Mouse (Mus musculus): ENCODE measurements around the gene Hcar2. TPM values are rescaled to one million over a fixed set of nuclear protein-coding genes. Genes with fewer than 3 reads are reported as not detected.

Gene Hcar2
- polyA plus RNA-seq, 1 experiment, result not detected

DNA sequence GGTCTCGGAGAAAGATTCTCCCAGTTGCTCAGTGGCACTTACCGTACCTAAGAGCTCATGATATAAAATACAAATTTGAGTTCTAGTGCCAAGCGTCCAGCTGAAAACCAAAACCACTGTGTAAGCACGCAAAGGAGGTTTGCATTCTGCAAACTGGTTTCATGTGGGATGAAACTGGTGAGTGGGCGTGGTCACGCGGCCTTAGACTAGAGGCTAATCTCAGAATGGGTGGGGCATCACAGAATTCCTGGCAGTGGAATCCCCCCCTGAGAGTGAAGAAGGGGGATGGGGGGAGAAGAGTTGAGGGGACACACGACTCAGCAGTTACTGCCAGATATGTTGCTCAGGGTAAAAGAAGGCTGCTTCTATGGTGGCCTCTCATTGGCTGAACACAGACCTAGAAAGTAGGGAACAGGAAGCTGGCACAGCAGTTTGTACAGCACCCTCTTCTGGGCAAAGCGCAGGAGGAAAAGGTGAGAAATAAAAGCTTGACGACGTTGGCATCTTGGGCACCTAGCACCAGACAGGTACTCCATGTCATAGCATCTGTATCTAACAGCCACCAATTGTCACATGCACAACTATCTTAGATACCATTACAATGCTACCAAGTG is 38.9 kb upstream of the Hcar2 start:
- H3K79me3 ChIP-seq (ENCODE audit: low read depth), result peaks cover 19% of the 10 kb centered on the region
- peaks cover 20% of the 10 kb centered on the region for H3K79me2 ChIP-seq (ENCODE audit: control insufficient read depth, insufficient read depth)
- H3K27me3 ChIP-seq (ENCODE audit: control insufficient read depth, insufficient read depth, insufficient read length), result no peaks in the 10 kb centered on the region
- peaks cover 9% of the 10 kb centered on the region for H3K36me3 ChIP-seq (ENCODE audit: control insufficient read depth, insufficient read depth)
- H3K4me3 ChIP-seq (ENCODE audit: insufficient read depth, poor library complexity, severe bottlenecking), result no peak overlapping the region
- H3ac ChIP-seq (ENCODE audit: control insufficient read depth, insufficient read length, low read depth), result no peak overlapping the region
- TF ChIP-seq MAX (IDR thresholded peaks at IDR 0.05) (no peak), MYOG (IDR thresholded peaks at IDR 0.05; ENCODE audit: control insufficient read depth, extremely low read depth, insufficient read length) (no peak), FOSL1 (IDR thresholded peaks at IDR 0.05; ENCODE audit: insufficient read depth, low read length, poor library complexity, severe bottlenecking) (no peak), MYOD1 (IDR thresholded peaks at IDR 0.05; ENCODE audit: control insufficient read depth, insufficient read length, low read depth) (no peak), CTCF (IDR thresholded peaks at IDR 0.05; ENCODE audit: control insufficient read depth, insufficient read depth, insufficient read length) (no peak), USF1 (IDR thresholded peaks at IDR 0.05; ENCODE audit: low read depth) (no peak), CEBPB (IDR thresholded peaks at IDR 0.05; ENCODE audit: low read depth) (no peak)

DNA sequence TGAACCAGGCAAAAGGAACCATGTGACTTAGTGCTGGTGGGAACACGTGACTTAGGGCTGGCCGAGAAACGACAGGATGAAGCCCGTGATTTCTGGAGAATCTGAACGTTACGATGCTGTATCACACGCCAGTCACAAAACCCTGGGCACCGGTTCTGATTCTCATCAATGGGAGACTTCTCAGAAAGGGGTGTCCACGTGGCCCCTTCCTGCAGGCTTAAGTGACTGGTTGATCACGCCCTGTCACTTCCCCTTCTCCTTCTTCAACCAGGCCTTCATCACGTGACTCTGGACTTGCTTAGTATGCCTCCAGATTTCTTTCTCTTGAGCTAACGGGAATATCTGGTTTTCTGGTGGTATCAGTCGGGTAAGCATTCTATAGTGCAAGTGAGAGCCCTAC is 32.1 kb upstream of the Hcar2 start:
- Histone ChIP-seq H3K36me3 (ENCODE audit: control insufficient read depth, insufficient read depth) (no peaks in the 10 kb centered on the region), H3K27me3 (ENCODE audit: control insufficient read depth, insufficient read depth, insufficient read length) (no peaks in the 10 kb centered on the region)
- TF ChIP-seq USF1 (IDR thresholded peaks at IDR 0.05; ENCODE audit: low read depth), result peak; percentile 27
- TF ChIP-seq CEBPB (IDR thresholded peaks at IDR 0.05; ENCODE audit: low read depth), result no peak

DNA sequence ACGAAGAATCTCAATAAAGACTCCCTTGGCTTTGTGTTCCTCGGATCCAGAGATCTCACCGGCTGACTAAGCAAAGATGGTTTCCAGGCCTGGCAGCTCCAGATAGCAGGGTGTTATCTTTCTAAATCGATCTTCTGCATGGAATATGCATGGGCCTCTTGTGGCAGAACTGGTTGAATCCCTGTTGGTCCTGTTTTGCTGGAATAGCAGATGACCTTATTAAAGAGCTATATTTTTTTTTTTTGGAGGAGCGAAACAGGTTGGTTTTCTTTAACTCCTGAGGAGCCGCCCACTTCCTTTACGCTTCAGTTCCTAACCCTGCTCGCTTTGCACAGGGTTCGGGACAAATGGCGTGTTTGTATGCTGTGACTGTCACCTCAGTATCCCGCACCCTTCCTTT is 31.1 kb upstream of the Hcar2 start:
- Histone ChIP-seq H3K79me2 (ENCODE audit: control insufficient read depth, insufficient read depth) (no peaks in the 10 kb centered on the region), H3K27me3 (ENCODE audit: control insufficient read depth, insufficient read depth, insufficient read length) (no peaks in the 10 kb centered on the region)
- TF ChIP-seq FOSL1 (IDR thresholded peaks at IDR 0.05; ENCODE audit: insufficient read depth, low read length, poor library complexity, severe bottlenecking) (no peak), CEBPB (IDR thresholded peaks at IDR 0.05; ENCODE audit: low read depth) (no peak), MAX (IDR thresholded peaks at IDR 0.05) (no peak), MYOD1 (IDR thresholded peaks at IDR 0.05; ENCODE audit: control insufficient read depth, insufficient read length, low read depth) (no peak), CTCF (IDR thresholded peaks at IDR 0.05; ENCODE audit: control insufficient read depth, insufficient read depth, insufficient read length) (no peak), MYOG (IDR thresholded peaks at IDR 0.05; ENCODE audit: control insufficient read depth, extremely low read depth, insufficient read length) (no peak), USF1 (IDR thresholded peaks at IDR 0.05; ENCODE audit: low read depth) (no peak)

More for the DNA sequence above, 32.1 kb upstream of the Hcar2 start:
- no peak overlapping the region for H3K4me3 ChIP-seq (ENCODE audit: insufficient read depth, poor library complexity, severe bottlenecking)
- no peaks in the 10 kb centered on the region for H3K79me3 ChIP-seq (ENCODE audit: low read depth)
- no peaks in the 10 kb centered on the region for H3K79me2 ChIP-seq (ENCODE audit: control insufficient read depth, insufficient read depth)
- no peak overlapping the region for H3ac ChIP-seq (ENCODE audit: control insufficient read depth, insufficient read length, low read depth)

DNA sequence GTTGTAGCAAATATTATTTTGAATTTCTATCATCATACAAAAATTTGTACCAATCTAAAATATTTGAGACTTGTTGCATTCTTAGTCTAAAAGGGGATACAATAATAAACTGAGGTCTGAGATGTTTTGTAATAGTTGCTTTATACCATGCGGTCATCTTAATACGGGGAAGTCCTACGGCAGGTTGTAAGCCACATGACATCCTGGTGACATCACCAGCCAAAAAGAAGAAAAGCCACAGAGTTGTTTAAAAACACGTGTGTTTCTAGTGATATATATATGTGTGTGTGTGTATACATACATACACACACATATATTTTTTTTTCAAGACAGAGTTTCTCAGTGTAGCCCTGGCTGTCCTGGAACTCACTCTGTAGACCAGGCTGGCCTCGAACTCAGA is 28.2 kb upstream of the Hcar2 start:
- Histone ChIP-seq H3ac (ENCODE audit: control insufficient read depth, insufficient read length, low read depth) (no peak overlapping the region), H3K27me3 (ENCODE audit: control insufficient read depth, insufficient read depth, insufficient read length) (no peaks in the 10 kb centered on the region), H3K4me3 (ENCODE audit: insufficient read depth, poor library complexity, severe bottlenecking) (no peak overlapping the region), H3K79me3 (ENCODE audit: low read depth) (no peaks in the 10 kb centered on the region), H3K79me2 (ENCODE audit: control insufficient read depth, insufficient read depth) (no peaks in the 10 kb centered on the region), H3K36me3 (ENCODE audit: control insufficient read depth, insufficient read depth) (no peaks in the 10 kb centered on the region)
- TF ChIP-seq FOSL1 (IDR thresholded peaks at IDR 0.05; ENCODE audit: insufficient read depth, low read length, poor library complexity, severe bottlenecking) (no peak), USF1 (IDR thresholded peaks at IDR 0.05; ENCODE audit: low read depth) (no peak), MYOD1 (IDR thresholded peaks at IDR 0.05; ENCODE audit: control insufficient read depth, insufficient read length, low read depth) (no peak), CEBPB (IDR thresholded peaks at IDR 0.05; ENCODE audit: low read depth) (no peak), CTCF (IDR thresholded peaks at IDR 0.05; ENCODE audit: control insufficient read depth, insufficient read depth, insufficient read length) (no peak), MYOG (IDR thresholded peaks at IDR 0.05; ENCODE audit: control insufficient read depth, extremely low read depth, insufficient read length) (no peak), MAX (IDR thresholded peaks at IDR 0.05) (no peak)

More for the DNA sequence above, 31.1 kb upstream of the Hcar2 start:
- no peaks in the 10 kb centered on the region for H3K79me3 ChIP-seq (ENCODE audit: low read depth)
- H3ac ChIP-seq (ENCODE audit: control insufficient read depth, insufficient read length, low read depth), result no peak overlapping the region
- H3K36me3 ChIP-seq (ENCODE audit: control insufficient read depth, insufficient read depth), result no peaks in the 10 kb centered on the region
- H3K4me3 ChIP-seq (ENCODE audit: insufficient read depth, poor library complexity, severe bottlenecking), result no peak overlapping the region

DNA sequence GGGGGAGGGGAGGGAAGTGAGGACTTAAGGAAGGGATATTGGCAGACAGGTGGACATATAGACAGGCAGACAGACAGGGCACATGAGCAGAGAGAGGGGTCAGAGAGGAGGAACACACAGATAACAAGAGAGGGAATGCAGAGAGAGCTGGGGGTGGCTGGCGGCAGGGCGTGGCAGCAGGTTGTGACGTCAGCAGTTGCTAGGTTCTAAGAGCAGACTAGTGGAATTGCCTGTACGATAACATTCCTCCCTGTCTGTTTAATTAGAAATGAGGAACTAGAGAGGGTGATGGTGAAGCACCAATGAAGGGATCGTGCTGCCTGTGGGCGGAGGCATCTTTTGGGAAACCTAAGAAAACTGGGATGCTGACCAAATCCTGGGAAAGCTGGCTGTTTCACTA is 26.4 kb upstream of the Hcar2 start:
- Histone ChIP-seq H3K36me3 (ENCODE audit: control insufficient read depth, insufficient read depth) (no peaks in the 10 kb centered on the region), H3ac (ENCODE audit: control insufficient read depth, insufficient read length, low read depth) (no peak overlapping the region), H3K79me3 (ENCODE audit: low read depth) (no peaks in the 10 kb centered on the region), H3K27me3 (ENCODE audit: control insufficient read depth, insufficient read depth, insufficient read length) (no peaks in the 10 kb centered on the region), H3K4me3 (ENCODE audit: insufficient read depth, poor library complexity, severe bottlenecking) (no peak overlapping the region), H3K79me2 (ENCODE audit: control insufficient read depth, insufficient read depth) (no peaks in the 10 kb centered on the region)
- TF ChIP-seq CEBPB (IDR thresholded peaks at IDR 0.05; ENCODE audit: low read depth) (no peak), MYOD1 (IDR thresholded peaks at IDR 0.05; ENCODE audit: control insufficient read depth, insufficient read length, low read depth) (no peak), USF1 (IDR thresholded peaks at IDR 0.05; ENCODE audit: low read depth) (no peak), FOSL1 (IDR thresholded peaks at IDR 0.05; ENCODE audit: insufficient read depth, low read length, poor library complexity, severe bottlenecking) (no peak), MAX (IDR thresholded peaks at IDR 0.05) (no peak), CTCF (IDR thresholded peaks at IDR 0.05; ENCODE audit: control insufficient read depth, insufficient read depth, insufficient read length) (no peak), MYOG (IDR thresholded peaks at IDR 0.05; ENCODE audit: control insufficient read depth, extremely low read depth, insufficient read length) (no peak)

DNA sequence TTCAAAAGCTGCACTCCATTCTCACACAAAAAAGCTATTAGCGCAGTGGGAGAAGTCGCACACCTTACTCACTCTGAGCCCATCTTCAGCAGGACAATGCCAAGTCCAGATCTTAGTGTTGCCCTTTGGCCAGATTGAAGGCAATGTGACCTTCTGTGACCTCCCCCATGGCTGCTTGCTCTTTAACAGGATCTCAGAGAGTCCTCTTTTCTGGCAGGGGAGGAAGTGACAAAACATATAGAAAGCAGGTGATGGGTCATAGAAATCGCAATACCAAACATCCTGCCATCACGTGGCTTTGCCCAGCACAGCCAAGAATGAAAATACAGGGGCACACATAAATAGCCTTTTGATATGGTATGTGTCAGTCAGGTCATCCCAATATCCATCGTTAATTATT is 25.7 kb upstream of the Hcar2 start:
- Histone ChIP-seq H3K79me3 (ENCODE audit: low read depth) (no peaks in the 10 kb centered on the region), H3ac (ENCODE audit: control insufficient read depth, insufficient read length, low read depth) (no peak overlapping the region), H3K27me3 (ENCODE audit: control insufficient read depth, insufficient read depth, insufficient read length) (no peaks in the 10 kb centered on the region), H3K36me3 (ENCODE audit: control insufficient read depth, insufficient read depth) (no peaks in the 10 kb centered on the region), H3K79me2 (ENCODE audit: control insufficient read depth, insufficient read depth) (no peaks in the 10 kb centered on the region), H3K4me3 (ENCODE audit: insufficient read depth, poor library complexity, severe bottlenecking) (no peak overlapping the region)
- TF ChIP-seq MYOG (IDR thresholded peaks at IDR 0.05; ENCODE audit: control insufficient read depth, extremely low read depth, insufficient read length), result no peak
- TF ChIP-seq USF1 (IDR thresholded peaks at IDR 0.05; ENCODE audit: low read depth), result no peak
